Mouse (Mus musculus): ENCODE measurements at regions not wholly inside any gene's neighbourhood (a gene's known extent, or its start where the extent isn't known, plus 50 kb on each side); places are given as distances from the start of the nearest gene placed in this dataset.

DNA sequence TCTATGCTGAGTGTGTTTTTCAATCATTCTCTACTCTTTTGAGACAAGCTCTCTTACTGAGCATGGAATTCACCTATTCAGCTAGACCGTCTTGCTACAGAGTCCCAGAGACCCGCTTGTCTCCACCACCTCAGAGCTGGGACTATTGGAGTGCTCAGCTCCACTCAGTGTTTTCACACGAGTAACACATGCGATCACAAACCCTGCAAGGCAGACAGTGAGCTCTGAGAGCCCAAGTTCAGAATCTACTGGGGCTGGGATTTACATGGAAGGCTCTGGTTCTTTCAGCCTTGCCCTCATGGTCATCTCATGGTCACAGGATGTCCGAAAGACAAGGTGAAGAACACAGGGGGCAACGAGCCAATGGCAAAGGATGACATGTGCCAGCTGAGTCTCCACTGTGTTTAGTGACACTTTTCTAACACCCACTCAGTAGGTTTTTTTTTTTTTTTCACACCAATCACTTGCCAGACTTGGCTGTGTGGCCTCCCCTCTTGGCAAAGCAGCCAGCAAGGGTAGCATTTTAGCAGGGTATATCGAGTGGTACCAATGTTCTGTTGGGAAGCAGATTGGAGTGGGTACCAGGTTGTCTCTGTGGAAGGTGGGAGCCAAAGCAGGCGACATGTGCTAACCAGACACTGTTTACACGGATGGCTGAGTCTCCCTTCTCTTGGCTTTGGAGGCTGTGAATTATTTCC is 51.2 kb upstream of the Gtsf1l start:
- TF ChIP-seq CTCF (IDR thresholded peaks at IDR 0.05; ENCODE audit: low read depth) = no peak
- no peak for TF ChIP-seq EP300 (optimal IDR thresholded peaks at IDR 0.05)

Data from stomach, postnatal 0 days (tissue).